Mouse (Mus musculus) bone marrow, adult 2 months (tissue): Measurements from ENCODE around the gene Tspan8. TPM values are rescaled to one million over a fixed set of nuclear protein-coding genes. Genes with fewer than 3 reads are reported as not detected.
"Not testable (repeated sequence)": the region's sequence is repeated elsewhere in the genome, so short reads cannot be mapped to it uniquely, and the experiment has no call there.

Experiments used
- H3K27ac ChIP-seq: fragments of 200-500 bp; 2 replicates; pipeline ENCODE4 v1.5.1; 2012; ENCODE audit warnings: low read depth, mild to moderate bottlenecking, control low read depth, inconsistent platforms, low read length; ENCODE audit not compliant: control insufficient read depth, poor library complexity, insufficient read depth
- H3K4me1 ChIP-seq: fragments of 200-500 bp; 2 replicates; pipeline ENCODE4 v1.6.1; 2011; ENCODE audit warnings: low read length; ENCODE audit not compliant: control insufficient read depth, insufficient read depth
- H3K4me3 ChIP-seq: fragments of 200-500 bp; replicated peaks from 2 replicates; pipeline ENCODE3; 2011; ENCODE audit warnings: mild to moderate bottlenecking, low read depth, low read length, control low read depth; ENCODE audit not compliant: control insufficient read depth
- CTCF ChIP-seq: fragments of 200-500 bp; IDR thresholded peaks from 2 replicates; pipeline ENCODE4 v1.5.1; 2011; ENCODE audit warnings: low read length, control low read depth; ENCODE audit not compliant: control insufficient read depth, insufficient read depth
- POLR2A ChIP-seq: fragments of 200-500 bp; IDR thresholded peaks from 2 replicates; pipeline ENCODE4 v1.6.1; 2011; ENCODE audit warnings: low read depth, mild to moderate bottlenecking, control low read depth, low read length, borderline replicate concordance; ENCODE audit not compliant: control insufficient read depth
- WGBS: fragments of 180-500 bp; shearing (Covaris S2); methylation state at CpG from one replicate; pipeline ENCODE4 v1.1.7; 2018; 5-methylcytosine and 5-hydroxymethylcytosine counted together
- polyA plus RNA-seq: library from polyadenylated mRNA; stranded (reverse); fragments of >200 nt; gene quantifications from 2 replicates; pipeline ENCODE4 v1.2.4, GENCODE M21; 2011; ENCODE audit warnings: low replicate concordance; ENCODE audit not compliant: missing spikeins, insufficient read depth, insufficient read length

Gene Tspan8
- polyA plus RNA-seq, 1 experiment, result 59.2 TPM

DNA sequence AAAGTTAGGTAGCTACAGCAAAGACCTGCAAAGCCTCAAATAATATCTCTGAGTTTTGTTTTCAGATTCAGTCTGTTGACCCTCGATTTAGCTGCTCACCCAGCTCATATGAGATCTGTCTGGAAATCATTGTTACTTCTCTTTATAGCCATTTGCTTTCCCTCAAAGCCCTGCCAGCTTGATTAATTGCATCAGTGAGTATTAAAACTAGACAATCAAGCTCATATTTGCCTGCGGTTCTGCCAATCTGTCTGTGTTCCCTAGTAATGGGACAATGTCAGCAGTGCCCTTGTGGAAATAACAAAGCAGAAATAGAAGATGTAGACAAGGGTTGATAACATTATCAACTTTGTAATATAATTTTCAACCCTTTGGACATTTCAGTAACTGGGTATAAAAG lies 25.8 kb upstream of the Tspan8 start:
- TF ChIP-seq CTCF (no peak), POLR2A (no peak)
- Histone ChIP-seq H3K27ac (no peak overlapping the region), H3K4me1 (no peaks in the 10 kb centered on the region; the same call in 1 of the 2 replicates), H3K4me3 (no peak overlapping the region)
- WGBS, result 82% methylated on average over 2 of the region's 2 CpGs

DNA sequence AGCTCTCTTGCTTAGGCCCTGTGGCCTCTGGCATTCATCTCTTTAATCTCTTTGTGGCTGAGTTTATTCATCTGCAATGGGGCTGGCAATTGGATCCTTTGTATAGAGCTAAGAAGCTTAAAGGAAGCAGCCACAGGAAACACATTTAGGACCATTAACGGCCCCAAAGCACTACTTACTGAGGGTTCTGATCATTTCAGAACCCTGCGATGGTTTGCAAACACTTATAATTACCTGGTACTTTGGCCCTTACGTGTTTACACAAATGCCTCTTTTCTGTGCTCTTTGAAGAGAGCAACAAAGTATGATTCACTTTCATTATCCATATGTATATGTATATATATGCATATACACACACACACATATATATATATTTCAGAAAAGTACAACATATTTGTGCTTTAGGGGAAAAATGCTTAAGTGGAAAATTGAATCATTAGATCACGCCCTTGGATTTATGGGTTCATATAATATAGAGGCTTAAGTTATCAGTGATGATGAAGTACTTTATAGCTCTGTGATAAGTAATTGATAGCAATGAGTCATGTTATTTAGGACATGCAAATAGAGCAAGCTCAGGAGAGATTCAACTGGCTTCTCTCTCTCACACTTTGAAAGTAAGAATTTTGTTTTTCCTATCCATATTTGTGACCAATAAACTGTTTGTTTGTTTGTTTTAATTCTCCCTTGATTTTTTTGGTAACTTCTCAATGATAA lies 20.4 kb upstream of the Tspan8 start:
- 47% methylated on average over 4 of the region's 4 CpGs for WGBS
- H3K4me3 ChIP-seq, result no peak overlapping the region
- no peak overlapping the region for H3K27ac ChIP-seq
- TF ChIP-seq CTCF (no peak), POLR2A (no peak)
- H3K4me1 ChIP-seq, result no peaks in the 10 kb centered on the region; the same call in 1 of the 2 replicates

DNA sequence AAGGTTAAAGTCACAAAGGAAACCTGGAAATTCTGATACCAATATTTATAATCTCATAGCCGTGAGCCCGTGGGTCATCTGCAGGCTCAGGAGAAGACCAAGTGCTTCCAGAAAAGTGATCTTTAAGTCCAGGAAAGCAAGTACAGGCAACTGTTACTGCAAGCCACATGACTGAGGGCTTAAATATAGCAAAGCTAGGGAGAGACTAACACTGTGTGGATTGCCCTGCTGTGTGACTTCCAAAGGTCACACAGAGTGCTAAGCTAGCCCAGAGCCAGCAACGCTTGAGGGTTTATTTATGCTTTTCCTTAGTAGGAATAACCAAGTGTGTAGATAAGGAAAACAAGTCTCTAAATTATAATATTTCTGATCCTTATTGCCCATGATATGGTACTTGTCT lies 15.2 kb upstream of the Tspan8 start:
- WGBS, result 88% methylated on average over 3 of the region's 3 CpGs

DNA sequence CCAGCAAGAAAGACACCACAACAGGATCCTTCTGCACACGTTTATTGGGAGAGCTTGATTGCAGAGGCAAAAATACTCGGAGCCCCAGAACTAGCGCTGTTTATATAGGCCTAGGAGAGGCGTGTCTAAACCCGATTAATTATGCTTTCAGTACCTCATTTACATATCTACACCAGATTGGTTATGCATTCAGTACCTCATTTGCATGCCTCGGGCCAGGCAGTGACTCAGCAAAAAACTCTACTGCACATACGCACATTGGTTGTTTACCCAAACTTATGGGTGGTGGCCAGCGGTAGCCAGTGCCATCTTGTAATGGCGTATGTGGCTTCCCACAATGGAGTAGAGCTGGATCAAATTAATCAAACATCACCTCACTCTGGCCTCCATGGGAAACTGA lies 13.6 kb upstream of the Tspan8 start:
- WGBS, result 87% methylated on average over 9 of the region's 9 CpGs
- not testable (repeated sequence) for H3K4me3 ChIP-seq, H3K27ac ChIP-seq, H3K4me1 ChIP-seq

More for the DNA sequence above, 15.2 kb upstream of the Tspan8 start:
- Histone ChIP-seq H3K4me1 (no peaks in the 10 kb centered on the region), H3K4me3 (no peak overlapping the region), H3K27ac (no peak overlapping the region)
- no peak for TF ChIP-seq CTCF
- TF ChIP-seq POLR2A, result no peak

DNA sequence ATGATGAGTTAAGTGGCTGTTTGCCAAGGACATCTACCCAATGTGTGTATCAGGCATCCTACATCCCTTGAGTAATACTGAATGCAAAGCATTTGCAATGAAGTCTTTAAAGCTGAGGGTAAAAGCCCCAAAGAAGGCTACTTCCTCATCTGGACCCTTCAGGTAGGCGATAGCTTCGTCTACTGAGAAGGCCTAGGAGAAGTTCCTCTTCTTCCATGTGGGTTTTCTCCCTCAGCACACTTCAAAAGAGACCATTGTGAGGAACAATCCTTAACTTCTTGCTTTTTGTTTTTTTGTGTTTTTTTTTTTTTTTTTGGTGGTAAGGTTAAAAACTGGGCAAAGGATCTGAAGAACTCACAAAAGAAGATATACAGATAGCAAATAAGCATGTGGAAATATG lies 12.9 kb upstream of the Tspan8 start:
- 3% methylated on average over 2 of the region's 2 CpGs for WGBS
- Histone ChIP-seq H3K4me1 (no peaks in the 10 kb centered on the region), H3K27ac (no peak overlapping the region), H3K4me3 (no peak overlapping the region)
- TF ChIP-seq CTCF (no peak), POLR2A (no peak)

DNA sequence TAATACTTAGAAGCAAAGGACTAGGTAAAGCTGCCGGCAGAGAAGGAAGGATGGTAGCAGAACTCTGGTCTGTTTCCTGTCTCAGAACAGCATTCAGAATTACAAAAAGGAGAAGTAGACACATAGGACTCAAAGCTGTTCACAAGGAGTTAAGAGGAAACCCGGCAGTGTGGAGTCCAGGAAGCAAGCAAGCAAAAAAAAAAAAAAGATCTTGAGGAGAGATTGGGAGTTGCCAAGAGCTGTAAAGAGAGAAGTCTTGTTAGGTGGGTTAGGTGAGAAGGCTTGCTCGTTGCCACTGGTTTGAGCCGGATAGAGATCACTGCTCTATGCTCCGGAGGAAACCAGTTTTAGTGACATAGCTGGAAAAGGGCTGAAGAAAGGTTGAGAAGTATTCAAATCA lies 10.6 kb upstream of the Tspan8 start:
- Histone ChIP-seq H3K4me3 (no peak overlapping the region), H3K27ac (no peak overlapping the region), H3K4me1 (no peaks in the 10 kb centered on the region)
- TF ChIP-seq CTCF (no peak), POLR2A (no peak)
- WGBS, result 2% methylated on average over 5 of the region's 5 CpGs

DNA sequence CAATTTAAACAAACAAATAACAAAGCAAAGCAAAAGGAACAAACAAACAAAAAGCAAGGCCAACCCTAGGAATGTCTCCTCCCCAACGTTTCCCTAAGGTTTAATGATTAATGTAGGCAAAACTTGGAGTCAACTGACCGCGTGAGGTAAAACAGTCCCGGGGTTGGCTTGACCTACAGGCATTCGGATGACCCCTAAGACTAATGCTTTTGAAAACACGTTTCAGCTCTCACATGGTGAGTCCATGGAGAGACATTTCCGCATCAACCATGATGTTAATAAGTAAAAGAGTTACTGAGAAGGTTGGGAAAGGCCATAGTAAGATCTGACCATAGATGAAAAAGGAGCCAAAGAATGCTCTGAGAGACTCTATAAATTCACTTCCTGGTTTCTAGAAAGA lies 7.5 kb upstream of the Tspan8 start:
- Histone ChIP-seq H3K4me1 (no peaks in the 10 kb centered on the region), H3K4me3 (no peak overlapping the region), H3K27ac (no peak overlapping the region)
- no peak for TF ChIP-seq CTCF
- TF ChIP-seq POLR2A, result no peak
- WGBS, result 80% methylated on average over 7 of the region's 7 CpGs

DNA sequence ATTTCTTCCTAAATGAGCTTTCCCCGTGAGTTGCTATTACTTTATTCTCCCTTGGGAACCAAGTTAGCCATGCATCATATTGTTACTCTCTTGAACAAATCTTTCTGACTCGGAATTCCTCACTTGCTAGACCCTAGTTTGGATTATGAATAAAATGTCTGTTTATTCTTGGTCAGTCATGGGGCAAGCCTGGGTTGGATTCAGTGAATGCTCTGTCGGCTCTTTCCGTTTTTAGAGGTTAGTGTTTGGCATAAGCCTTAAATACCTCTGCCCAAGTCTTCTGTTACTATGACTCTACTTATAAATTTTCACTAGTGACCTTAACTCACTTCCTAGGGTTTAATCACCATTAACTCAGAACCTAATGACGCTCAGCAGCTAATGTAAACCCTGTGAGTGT lies 5.1 kb upstream of the Tspan8 start:
- no peak overlapping the region for H3K4me3 ChIP-seq
- no peaks in the 10 kb centered on the region for H3K4me1 ChIP-seq
- WGBS, result 77% methylated on average over 5 of the region's 5 CpGs
- no peak overlapping the region for H3K27ac ChIP-seq
- TF ChIP-seq CTCF (no peak), POLR2A (no peak)

DNA sequence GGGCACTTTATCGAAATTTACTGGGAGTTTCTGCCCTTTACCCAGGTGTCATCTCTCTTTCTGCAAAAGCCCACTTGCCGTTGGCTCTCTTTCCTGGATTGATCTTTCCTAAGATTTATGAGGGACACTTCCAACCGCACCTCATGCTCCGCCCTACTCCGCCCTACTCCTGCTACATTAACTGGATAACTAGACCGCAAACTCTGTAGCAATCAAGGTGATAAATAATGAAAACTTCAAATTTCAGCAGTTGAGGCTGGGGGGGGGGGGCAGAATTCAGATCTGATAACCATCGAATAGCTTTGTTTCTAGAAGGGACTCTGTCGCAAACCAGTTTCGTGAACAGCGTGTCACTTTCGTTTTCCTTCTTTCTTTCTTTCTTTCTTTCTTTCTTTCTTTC lies 1.8 kb upstream of the Tspan8 start:
- Histone ChIP-seq H3K4me1 (no peaks in the 10 kb centered on the region), H3K27ac (no peak overlapping the region), H3K4me3 (no peak overlapping the region)
- WGBS, result 89% methylated on average over 11 of the region's 11 CpGs
- TF ChIP-seq POLR2A (no peak), CTCF (no peak)
